Mouse (Mus musculus) heart, adult 2 months (tissue): ENCODE results near the gene Gng8. TPM values are rescaled to one million over a fixed set of nuclear protein-coding genes. Genes with fewer than 3 reads are reported as not detected.
A peak's percentile ranks its signal among the peaks of the same experiment; 100 is the strongest.

Experiments used
- DNase-seq, 2 experiments: peaks; one replicate each; pipeline ENCODE4 v3.0.0; 2021
- H3K27ac ChIP-seq: fragments of 200-600 bp; 2 replicates; pipeline ENCODE4 v1.8.1; 2022
- H3K27me3 ChIP-seq: fragments of 200-500 bp; 2 replicates; pipeline ENCODE4 v1.6.1; 2012; ENCODE audit warnings: mild to moderate bottlenecking, low read length, inconsistent platforms, mixed read lengths; ENCODE audit not compliant: control insufficient read depth, insufficient read depth
- H3K36me3 ChIP-seq: fragments of 200-500 bp; 2 replicates; pipeline ENCODE4 v1.6.1; 2012; ENCODE audit warnings: low read length, inconsistent platforms; ENCODE audit not compliant: control insufficient read depth, insufficient read depth
- H3K4me1 ChIP-seq: fragments of 200-500 bp; 2 replicates; pipeline ENCODE4 v1.6.1; 2011; ENCODE audit warnings: low read length; ENCODE audit not compliant: control insufficient read depth, insufficient read depth
- H3K4me3 ChIP-seq: fragments of 200-600 bp; 2 replicates; pipeline ENCODE4 v1.8.1; 2022
- H3K79me2 ChIP-seq: fragments of 200-500 bp; replicated peaks from 2 replicates; pipeline ENCODE4 v1.6.1; 2012; ENCODE audit warnings: mild to moderate bottlenecking, inconsistent platforms, low read length, moderate library complexity, mixed read lengths; ENCODE audit not compliant: control insufficient read depth, insufficient read depth
- H3K9ac ChIP-seq: fragments of 200-500 bp; 2 replicates; pipeline ENCODE4 v1.6.1; 2012; ENCODE audit warnings: low read depth, mild to moderate bottlenecking, control low read depth, inconsistent platforms, low read length, mixed read lengths
- CTCF ChIP-seq: fragments of 200-600 bp; IDR thresholded peaks from 2 replicates; pipeline ENCODE4 v1.8.1; 2022; ENCODE audit warnings: antibody characterized with exemption, mild to moderate bottlenecking, moderate library complexity
- EP300 ChIP-seq: fragments of 200-500 bp; IDR thresholded peaks from 2 replicates; pipeline ENCODE4 v1.6.1; 2011; ENCODE audit warnings: low read depth, low read length, control low read depth; ENCODE audit not compliant: insufficient read depth
- POLR2A ChIP-seq: fragments of 200-500 bp; IDR thresholded peaks from 2 replicates; pipeline ENCODE4 v1.6.1; 2011; ENCODE audit warnings: mild to moderate bottlenecking, low read depth, low read length, control low read depth; ENCODE audit not compliant: insufficient read depth
- WGBS: fragments of 180-500 bp; shearing (Covaris S2); methylation state at CpG from one replicate; pipeline ENCODE4 v1.1.7; 2018; 5-methylcytosine and 5-hydroxymethylcytosine counted together
- intact Hi-C: fragments of 180-260 bp; cut with DNase I; formaldehyde crosslinking; loops from one replicate; pipeline ENCODE4 v1.15.1; 2025
- polyA plus RNA-seq: library from polyadenylated mRNA; depleted of rRNA; stranded (reverse); fragments of >200 nt; gene quantifications from 2 replicates; pipeline ENCODE4 v1.2.3, GENCODE M21; 2012
- total RNA-seq, 2 experiments: library from RNA; stranded (reverse); gene quantifications; 2 replicates each; pipeline ENCODE4 v1.2.3; 2021

The Gng8 gene
- total and polyA plus RNA-seq, 3 experiments: 0.47 to 7.4 (median 1.6) TPM

DNA sequence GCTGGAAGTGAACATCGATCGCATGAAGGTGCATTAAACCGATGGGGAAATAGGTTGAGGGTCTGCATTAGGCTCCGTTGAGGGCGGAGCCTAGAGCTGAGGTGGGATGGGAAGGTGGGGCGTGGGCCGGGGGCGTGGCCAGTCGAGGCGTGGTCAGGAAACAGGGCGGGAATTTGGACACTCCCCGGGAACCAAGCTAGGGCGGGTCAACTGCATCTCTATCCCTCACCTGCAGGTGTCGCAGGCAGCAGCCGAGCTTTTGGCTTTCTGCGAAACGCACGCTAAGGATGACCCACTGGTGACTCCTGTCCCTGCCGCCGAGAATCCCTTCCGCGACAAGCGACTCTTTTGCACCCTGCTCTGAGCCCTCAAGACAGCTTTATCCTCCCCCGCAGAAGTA, 3.4 kb downstream of the Gng8 start:
- DNase-seq: peak; percentile 80 to 84
- no peak overlapping the region for H3K27ac ChIP-seq
- no peaks in the 10 kb centered on the region for H3K36me3 ChIP-seq
- H3K4me3 ChIP-seq: no peak overlapping the region
- intact Hi-C loops: loop anchor here (1.0 to 5.0 kb wide), 2 partner anchors 18 to 148 kb away; no protein-coding TSS in a partner anchor
- H3K27me3 ChIP-seq: no peaks in the 10 kb centered on the region
- H3K9ac ChIP-seq: no peak overlapping the region
- no peak for TF ChIP-seq EP300
- TF ChIP-seq POLR2A: no peak
- peak; percentile 93 for TF ChIP-seq CTCF
- no peaks in the 10 kb centered on the region; the same call in 1 of the 2 replicates for H3K4me1 ChIP-seq
- 2% methylated on average over 24 of the region's 24 CpGs for WGBS
- H3K79me2 ChIP-seq: no peaks in the 10 kb centered on the region

DNA sequence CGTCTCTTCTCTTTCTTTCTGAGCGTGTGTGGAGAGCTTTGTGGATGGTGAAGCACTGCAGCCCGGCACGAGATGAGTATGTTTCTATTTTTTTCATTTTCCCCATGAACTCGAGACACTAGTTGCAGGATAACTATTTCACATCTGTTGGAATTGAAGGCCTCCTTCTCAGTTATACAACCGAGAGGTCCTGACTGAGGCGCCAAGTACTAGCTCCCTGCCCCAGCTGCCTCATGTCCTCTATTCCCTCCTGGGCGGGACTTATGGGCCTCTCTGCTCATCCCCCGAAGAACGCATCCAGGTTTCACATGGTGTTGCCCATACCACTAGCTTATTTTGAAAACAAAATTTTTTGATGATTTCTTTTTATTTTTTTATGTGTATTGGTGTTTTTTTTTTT, 3.9 kb downstream of the Gng8 start:
- no peak overlapping the region for H3K9ac ChIP-seq
- TF ChIP-seq EP300 (no peak), POLR2A (no peak), CTCF (no peak)

DNA sequence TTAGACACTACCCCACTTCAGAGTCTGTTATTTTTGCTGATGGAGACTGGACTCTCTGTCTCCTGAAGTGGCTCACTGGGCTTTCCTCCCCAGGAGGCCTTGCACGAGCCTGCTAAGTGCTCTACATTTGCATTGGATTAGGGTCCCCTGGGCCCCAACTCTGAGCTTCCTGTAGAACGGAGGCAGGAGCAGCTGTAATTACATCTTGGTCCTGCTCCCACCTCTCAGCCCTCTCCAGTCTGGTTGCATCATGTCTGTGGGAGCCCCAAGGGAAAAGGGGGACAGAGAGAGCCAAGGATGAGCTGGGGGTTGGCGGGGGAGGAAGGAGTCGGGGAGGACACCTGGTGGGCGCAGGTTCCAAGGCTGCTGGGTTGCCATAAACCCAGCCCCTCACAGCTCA, 8.9 kb downstream of the Gng8 start:
- peak in 1 of 2 experiments; percentile 26 for DNase-seq
- no peak overlapping the region for H3K9ac ChIP-seq
- peaks cover under 1% of the 10 kb centered on the region; the same call in 1 of the 2 replicates for H3K4me1 ChIP-seq
- H3K4me3 ChIP-seq: no peak overlapping the region
- H3K27me3 ChIP-seq: no peaks in the 10 kb centered on the region
- TF ChIP-seq CTCF (no peak), EP300 (no peak), POLR2A (no peak)
- H3K27ac ChIP-seq: no peak overlapping the region
- intact Hi-C loops: no loop called here
- no peaks in the 10 kb centered on the region for H3K79me2 ChIP-seq
- WGBS: 37% methylated on average over 5 of the region's 5 CpGs
- H3K36me3 ChIP-seq: no peaks in the 10 kb centered on the region

More for the DNA sequence above, 3.9 kb downstream of the Gng8 start:
- no peak overlapping the region for H3K4me3 ChIP-seq
- no peaks in the 10 kb centered on the region for H3K36me3 ChIP-seq
- no peaks in the 10 kb centered on the region for H3K79me2 ChIP-seq
- intact Hi-C loops: loop anchor here (1.0 kb wide), 1 partner anchor 18 kb away; no protein-coding TSS in a partner anchor
- 32% methylated on average over 10 of the region's 10 CpGs for WGBS
- DNase-seq: no peak
- no peaks in the 10 kb centered on the region for H3K27me3 ChIP-seq
- H3K4me1 ChIP-seq: no peaks in the 10 kb centered on the region; the same call in 1 of the 2 replicates
- no peak overlapping the region; the same call in 1 of the 2 replicates for H3K27ac ChIP-seq

DNA sequence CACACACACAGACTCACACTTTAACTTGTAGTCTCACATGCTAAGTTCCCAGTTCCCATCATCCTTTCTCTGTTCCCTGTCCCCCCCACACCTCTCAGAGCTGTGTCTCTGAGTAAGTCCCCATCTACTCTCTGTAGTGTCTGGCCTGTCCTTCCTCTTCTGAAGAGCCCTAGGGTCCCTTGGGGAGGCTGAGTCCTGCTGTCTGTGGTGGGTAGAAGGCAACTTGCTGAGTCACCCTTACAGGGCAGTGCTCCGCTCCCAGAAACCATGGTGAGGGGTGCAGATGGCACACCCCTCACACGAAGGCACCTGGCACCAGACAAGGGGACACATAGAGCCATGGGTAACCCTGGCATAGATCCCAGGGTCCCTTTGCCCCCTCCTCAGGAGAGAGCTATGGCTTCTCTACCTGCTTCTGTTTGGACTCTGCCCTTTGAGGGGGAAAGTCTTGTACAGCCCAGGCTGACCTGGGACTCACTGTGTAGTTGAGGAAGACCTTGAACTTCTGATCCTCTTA, 11.9 kb downstream of the Gng8 start:
- 81% methylated on average over 2 of the region's 2 CpGs for WGBS
- Histone ChIP-seq H3K4me1 (peaks cover 6% of the 10 kb centered on the region; the same call in 1 of the 2 replicates), H3K27ac (no peak overlapping the region), H3K27me3 (no peaks in the 10 kb centered on the region), H3K36me3 (no peaks in the 10 kb centered on the region), H3K9ac (no peak overlapping the region), H3K4me3 (no peak overlapping the region), H3K79me2 (no peaks in the 10 kb centered on the region)
- intact Hi-C loops: no loop called here
- no peak for DNase-seq
- no peak for TF ChIP-seq POLR2A
- no peak for TF ChIP-seq EP300
- no peak for TF ChIP-seq CTCF

DNA sequence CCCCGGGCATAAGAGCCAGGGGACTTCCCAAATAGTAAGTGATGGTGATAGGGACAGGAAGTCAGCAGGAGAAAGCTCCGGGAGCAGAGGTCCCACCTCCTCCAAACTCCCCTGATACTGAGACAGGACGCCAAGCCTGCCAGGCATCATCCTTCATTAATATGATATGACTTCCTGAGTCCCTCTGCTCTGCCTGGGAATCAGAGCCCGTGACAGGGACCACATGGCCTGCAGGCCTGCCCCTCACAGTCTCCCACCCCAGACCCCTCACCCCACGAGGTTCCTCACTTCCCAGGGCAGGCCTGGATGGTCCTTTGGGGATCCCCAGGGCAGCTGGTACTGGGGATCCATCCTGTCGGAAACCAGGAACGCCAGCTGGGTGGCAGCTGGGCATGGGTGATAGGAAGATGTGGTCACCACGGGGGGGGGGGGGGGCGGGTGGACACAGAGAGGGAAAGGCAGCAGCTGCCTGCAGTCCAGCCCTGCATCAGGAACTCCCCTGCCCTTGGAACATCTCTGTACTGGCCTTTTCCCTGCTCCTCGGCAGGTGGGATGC, 12.6 kb downstream of the Gng8 start:
- H3K27ac ChIP-seq: no peak overlapping the region
- H3K9ac ChIP-seq: no peak overlapping the region
- intact Hi-C loops: no loop called here
- DNase-seq: peak in 1 of 2 experiments; percentile 29
- H3K79me2 ChIP-seq: no peaks in the 10 kb centered on the region
- TF ChIP-seq POLR2A (no peak), CTCF (no peak), EP300 (no peak)
- H3K4me3 ChIP-seq: no peak overlapping the region
- H3K36me3 ChIP-seq: no peaks in the 10 kb centered on the region
- H3K4me1 ChIP-seq: peaks cover 6% of the 10 kb centered on the region
- H3K27me3 ChIP-seq: no peaks in the 10 kb centered on the region
- WGBS: 35% methylated on average over 9 of the region's 10 CpGs

DNA sequence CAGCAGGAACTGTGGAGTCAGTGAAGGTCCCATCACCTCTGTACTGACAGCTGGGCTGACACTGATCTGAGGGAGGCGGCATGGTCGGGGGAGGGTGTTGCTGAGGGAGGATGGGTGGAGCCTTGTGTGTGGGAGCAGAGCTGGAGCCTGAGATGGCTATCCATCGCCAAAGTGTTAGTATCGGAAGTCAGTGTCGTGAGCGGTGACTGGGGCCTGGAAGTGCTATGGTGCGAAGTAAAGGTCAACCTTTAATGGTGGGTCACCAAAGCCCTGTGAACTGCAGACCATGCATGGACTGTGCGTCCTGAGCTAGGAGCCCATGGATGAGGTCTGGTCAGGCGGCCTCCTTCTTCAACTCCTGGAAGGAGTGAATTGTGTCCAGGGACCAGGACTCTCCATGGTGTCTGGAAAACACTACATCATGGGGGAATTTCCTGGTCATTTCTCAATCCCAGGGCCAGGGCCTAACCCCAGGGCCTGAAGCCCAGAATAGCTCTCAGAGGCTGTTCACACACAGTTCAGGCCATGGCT, 14.0 kb downstream of the Gng8 start:
- H3K27me3 ChIP-seq: no peaks in the 10 kb centered on the region

More for the DNA sequence above, 14.0 kb downstream of the Gng8 start:
- H3K36me3 ChIP-seq: no peaks in the 10 kb centered on the region
- intact Hi-C loops: loop anchor here (5.0 kb wide), 1 partner anchor 278 kb away; no protein-coding TSS in a partner anchor
- TF ChIP-seq POLR2A (0 out of 2 replicates have a peak, but pooled peaks have one; percentile 4), CTCF (no peak), EP300 (0 out of 2 replicates have a peak, but pooled peaks have one; percentile 6)
- H3K4me3 ChIP-seq: no peak overlapping the region
- no peaks in the 10 kb centered on the region for H3K79me2 ChIP-seq
- no peak overlapping the region; the same call in 1 of the 2 replicates for H3K9ac ChIP-seq
- peak overlapping the region; percentile 71 for H3K27ac ChIP-seq
- peak; percentile 70 to 77 for DNase-seq
- 47% methylated on average over 9 of the region's 9 CpGs for WGBS
- peaks cover 9% of the 10 kb centered on the region for H3K4me1 ChIP-seq
